Mouse (Mus musculus): Measurements from ENCODE around the gene Ctnnb1. TPM values are rescaled to one million over a fixed set of nuclear protein-coding genes. Genes with fewer than 3 reads are reported as not detected.

The Ctnnb1 gene
- polyA plus RNA-seq, 1 experiment from 2014 or later: 758 TPM

- Histone ChIP-seq H3K4me2 (replicated peaks; ENCODE audit: low read depth, low read length) (no peak overlapping the region), H3K9me3 (ENCODE audit: control insufficient read depth, low read depth, low read length) (no peaks in the 10 kb centered on the region), H3K9ac (replicated peaks; ENCODE audit: low read depth, low read length) (no peak overlapping the region), H3K36me3 (ENCODE audit: control insufficient read depth, insufficient read depth, low read length) (no peaks in the 10 kb centered on the region), H3K27me3 (ENCODE audit: control insufficient read depth, insufficient read depth, low read length) (no peaks in the 10 kb centered on the region), H3K4me3 (ENCODE audit: low read depth, low read length) (no peak overlapping the region), H3K27ac (ENCODE audit: low read length) (no peak overlapping the region), H3K4me1 (ENCODE audit: control insufficient read depth, insufficient read depth, low read length) (peaks cover 13% of the 10 kb centered on the region; the same call in 1 of the 2 replicates)
- 77% methylated on average over 5 of the region's 5 CpGs for WGBS
- ATAC-seq (ENCODE audit: insufficient number of reproducible peaks, insufficient read depth, low FRiP score, low read depth): no peak
Observed at GRCm38 (mm10) chr9:120896502-120896901, 32.5 kb upstream of the Ctnnb1 start.

GRCm38 (mm10) chr9:120897269-120897668 lies 31.7 kb upstream of the Ctnnb1 start:
- 59% methylated on average over 4 of the region's 4 CpGs for WGBS
- Histone ChIP-seq H3K9me3 (ENCODE audit: control insufficient read depth, low read depth, low read length) (no peaks in the 10 kb centered on the region), H3K4me3 (ENCODE audit: low read depth, low read length) (no peak overlapping the region), H3K4me2 (replicated peaks; ENCODE audit: low read depth, low read length) (no peak overlapping the region), H3K9ac (replicated peaks; ENCODE audit: low read depth, low read length) (no peak overlapping the region), H3K27ac (ENCODE audit: low read length) (no peak overlapping the region), H3K36me3 (ENCODE audit: control insufficient read depth, insufficient read depth, low read length) (no peaks in the 10 kb centered on the region), H3K4me1 (ENCODE audit: control insufficient read depth, insufficient read depth, low read length) (peaks cover 13% of the 10 kb centered on the region; the same call in 1 of the 2 replicates), H3K27me3 (ENCODE audit: control insufficient read depth, insufficient read depth, low read length) (no peaks in the 10 kb centered on the region)
- no peak for ATAC-seq (ENCODE audit: insufficient number of reproducible peaks, insufficient read depth, low FRiP score, low read depth)

- Histone ChIP-seq H3K9ac (replicated peaks; ENCODE audit: low read depth, low read length) (no peak overlapping the region), H3K4me2 (replicated peaks; ENCODE audit: low read depth, low read length) (no peak overlapping the region), H3K27me3 (ENCODE audit: control insufficient read depth, insufficient read depth, low read length) (no peaks in the 10 kb centered on the region), H3K27ac (ENCODE audit: low read length) (no peak overlapping the region), H3K4me3 (ENCODE audit: low read depth, low read length) (no peak overlapping the region), H3K4me1 (ENCODE audit: control insufficient read depth, insufficient read depth, low read length) (0 out of 2 replicates have a peak, but pooled peaks cover 6% of the 10 kb centered on the region), H3K9me3 (ENCODE audit: control insufficient read depth, low read depth, low read length) (no peaks in the 10 kb centered on the region), H3K36me3 (ENCODE audit: control insufficient read depth, insufficient read depth, low read length) (no peaks in the 10 kb centered on the region)
- no peak for ATAC-seq (ENCODE audit: insufficient number of reproducible peaks, insufficient read depth, low FRiP score, low read depth)
- WGBS: 38% methylated on average over 4 of the region's 4 CpGs
Observed at GRCm38 (mm10) chr9:120899833-120900232, 29.2 kb upstream of the Ctnnb1 start.

- 47% methylated on average over 12 of the region's 12 CpGs for WGBS
- Histone ChIP-seq H3K4me1 (ENCODE audit: control insufficient read depth, insufficient read depth, low read length) (0 out of 2 replicates have a peak, but pooled peaks cover 6% of the 10 kb centered on the region), H3K9me3 (ENCODE audit: control insufficient read depth, low read depth, low read length) (no peaks in the 10 kb centered on the region), H3K4me2 (replicated peaks; ENCODE audit: low read depth, low read length) (no peak overlapping the region), H3K27ac (ENCODE audit: low read length) (no peak overlapping the region), H3K27me3 (ENCODE audit: control insufficient read depth, insufficient read depth, low read length) (no peaks in the 10 kb centered on the region), H3K36me3 (ENCODE audit: control insufficient read depth, insufficient read depth, low read length) (no peaks in the 10 kb centered on the region), H3K9ac (replicated peaks; ENCODE audit: low read depth, low read length) (no peak overlapping the region), H3K4me3 (ENCODE audit: low read depth, low read length) (no peak overlapping the region)
- ATAC-seq (ENCODE audit: insufficient number of reproducible peaks, insufficient read depth, low FRiP score, low read depth): no peak
Observed at GRCm38 (mm10) chr9:120900338-120901274, 28.4 kb upstream of the Ctnnb1 start.

- H3K4me2 ChIP-seq (replicated peaks; ENCODE audit: low read depth, low read length): no peak overlapping the region
- H3K36me3 ChIP-seq (ENCODE audit: control insufficient read depth, insufficient read depth, low read length): no peaks in the 10 kb centered on the region
- 67% methylated on average over 8 of the region's 8 CpGs for WGBS
- no peak overlapping the region for H3K27ac ChIP-seq (ENCODE audit: low read length)
- H3K4me3 ChIP-seq (ENCODE audit: low read depth, low read length): no peak overlapping the region
- H3K9ac ChIP-seq (replicated peaks; ENCODE audit: low read depth, low read length): no peak overlapping the region
- H3K27me3 ChIP-seq (ENCODE audit: control insufficient read depth, insufficient read depth, low read length): no peaks in the 10 kb centered on the region
- 0 out of 2 replicates have a peak, but pooled peaks cover 6% of the 10 kb centered on the region for H3K4me1 ChIP-seq (ENCODE audit: control insufficient read depth, insufficient read depth, low read length)
- no peaks in the 10 kb centered on the region for H3K9me3 ChIP-seq (ENCODE audit: control insufficient read depth, low read depth, low read length)
- no peak for ATAC-seq (ENCODE audit: insufficient number of reproducible peaks, insufficient read depth, low FRiP score, low read depth)
Observed at GRCm38 (mm10) chr9:120902562-120902961, 26.5 kb upstream of the Ctnnb1 start.

GRCm38 (mm10) chr9:120908461-120908860 lies 20.6 kb upstream of the Ctnnb1 start:
- Histone ChIP-seq H3K36me3 (ENCODE audit: control insufficient read depth, insufficient read depth, low read length) (no peaks in the 10 kb centered on the region), H3K4me1 (ENCODE audit: control insufficient read depth, insufficient read depth, low read length) (no peaks in the 10 kb centered on the region), H3K27ac (ENCODE audit: low read length) (no peak overlapping the region), H3K9me3 (ENCODE audit: control insufficient read depth, low read depth, low read length) (no peaks in the 10 kb centered on the region), H3K4me3 (ENCODE audit: low read depth, low read length) (no peak overlapping the region), H3K4me2 (replicated peaks; ENCODE audit: low read depth, low read length) (no peak overlapping the region), H3K9ac (replicated peaks; ENCODE audit: low read depth, low read length) (no peak overlapping the region), H3K27me3 (ENCODE audit: control insufficient read depth, insufficient read depth, low read length) (no peaks in the 10 kb centered on the region)
- WGBS: 84% methylated on average over 6 of the region's 6 CpGs
- ATAC-seq (ENCODE audit: insufficient number of reproducible peaks, insufficient read depth, low FRiP score, low read depth): no peak

- Histone ChIP-seq H3K36me3 (ENCODE audit: control insufficient read depth, insufficient read depth, low read length) (no peaks in the 10 kb centered on the region), H3K4me1 (ENCODE audit: control insufficient read depth, insufficient read depth, low read length) (peaks cover 2% of the 10 kb centered on the region; the same call in 1 of the 2 replicates), H3K27me3 (ENCODE audit: control insufficient read depth, insufficient read depth, low read length) (no peaks in the 10 kb centered on the region), H3K9me3 (ENCODE audit: control insufficient read depth, low read depth, low read length) (no peaks in the 10 kb centered on the region), H3K27ac (ENCODE audit: low read length) (no peak overlapping the region), H3K4me2 (replicated peaks; ENCODE audit: low read depth, low read length) (no peak overlapping the region), H3K4me3 (ENCODE audit: low read depth, low read length) (no peak overlapping the region), H3K9ac (replicated peaks; ENCODE audit: low read depth, low read length) (no peak overlapping the region)
- ATAC-seq (ENCODE audit: insufficient number of reproducible peaks, insufficient read depth, low FRiP score, low read depth): no peak
- WGBS: 71% methylated on average over 13 of the region's 13 CpGs
Observed at GRCm38 (mm10) chr9:120913152-120913551, 15.9 kb upstream of the Ctnnb1 start.

GRCm38 (mm10) chr9:120914429-120914828 lies 14.6 kb upstream of the Ctnnb1 start:
- Histone ChIP-seq H3K27ac (ENCODE audit: low read length) (no peak overlapping the region), H3K36me3 (ENCODE audit: control insufficient read depth, insufficient read depth, low read length) (no peaks in the 10 kb centered on the region), H3K9me3 (ENCODE audit: control insufficient read depth, low read depth, low read length) (no peaks in the 10 kb centered on the region), H3K4me3 (ENCODE audit: low read depth, low read length) (no peak overlapping the region), H3K27me3 (ENCODE audit: control insufficient read depth, insufficient read depth, low read length) (no peaks in the 10 kb centered on the region), H3K4me1 (ENCODE audit: control insufficient read depth, insufficient read depth, low read length) (peaks cover 13% of the 10 kb centered on the region), H3K9ac (replicated peaks; ENCODE audit: low read depth, low read length) (no peak overlapping the region), H3K4me2 (replicated peaks; ENCODE audit: low read depth, low read length) (no peak overlapping the region)
- WGBS: 79% methylated on average over 4 of the region's 4 CpGs
- ATAC-seq (ENCODE audit: insufficient number of reproducible peaks, insufficient read depth, low FRiP score, low read depth): no peak

Measured in stomach, embryonic 14.5 days (tissue).